In genomic region chr10:60170326-60171089, GRCm38 (mm10) we compare ENCODE assay signal across 23 mouse cellular contexts. TPM values are rescaled to one million over a fixed set of nuclear protein-coding genes. Genes with fewer than 3 reads are reported as not detected.
DNase-seq lines count a peak whose midpoint lies in the region; ATAC-seq lines count a peak whose summit lies in the region.
"Had no signal": no experiment of that assay in that cellular context is flagged by ENCODE, and none has a peak within 500 bp of the region (broad histone marks: within the 10 kb centered on the region; RNA-seq: fewer than 3 reads in every experiment).

No protein-coding gene starts in this region.

- 0 out of 2 replicates have a peak, but pooled peaks have one; percentile 40 for ATAC-seq in kidney, embryonic 15.5 days (replicated peaks; ENCODE audit: low FRiP score)
- ATAC-seq: forebrain, embryonic 15.5 days; lung, postnatal 0 days; Patski had no signal

- no peak overlapping the region for H3K4me2 ChIP-seq in kidney, embryonic 15.5 days
- H3K4me2 ChIP-seq: embryonic facial prominence, embryonic 12.5 days; forebrain, embryonic 15.5 days; heart, embryonic 15.5 days; liver, embryonic 13.5 days had no signal

- DNase-seq in kidney, adult 18-20 months = no peak
- DNase-seq in spleen, adult 18-20 months = peak; percentile 47 to 53
- no peak for DNase-seq in spleen, adult 12 weeks (ENCODE audit: low spot score)
- peak; percentile 84 for DNase-seq in adrenal gland, postnatal 14 days
- no peak for DNase-seq in thymus, adult 18-20 months
- no peak for DNase-seq in cerebellum, postnatal 36 days
- DNase-seq in frontal cortex, adult 2 months (ENCODE audit: extremely low spot score in 1 of 2, low spot score in 1 of 2) = no peak
- DNase-seq: cerebellum, adult 8-10 months; heart, adult 2 months; liver, embryonic 13.5 days; right cerebral cortex, postnatal 4 days; thymus, postnatal 25 days had no signal

- no peak overlapping the region for H3K27ac ChIP-seq in kidney, embryonic 15.5 days
- H3K27ac ChIP-seq: embryonic facial prominence, embryonic 12.5 days; forebrain, embryonic 15.5 days; heart, adult 2 months; heart, embryonic 15.5 days; hindbrain, embryonic 10.5 days; kidney, postnatal 0 days; layer of hippocampus, adult 2 months; liver, embryonic 13.5 days; stomach, postnatal 0 days had no signal

- H3K27me3 ChIP-seq in kidney, embryonic 15.5 days = no peaks in the 10 kb centered on the region
- H3K27me3 ChIP-seq: embryonic facial prominence, embryonic 12.5 days; forebrain, embryonic 15.5 days; heart, embryonic 15.5 days; liver, embryonic 13.5 days; Patski had no signal

- H3K36me3 ChIP-seq in kidney, embryonic 15.5 days = no peaks in the 10 kb centered on the region
- H3K36me3 ChIP-seq: embryonic facial prominence, embryonic 12.5 days; forebrain, embryonic 15.5 days; heart, embryonic 15.5 days; hindbrain, embryonic 10.5 days; liver, embryonic 13.5 days had no signal

- H3K4me1 ChIP-seq in kidney, embryonic 15.5 days = peaks cover 8% of the 10 kb centered on the region
- H3K4me1 ChIP-seq: embryonic facial prominence, embryonic 12.5 days; liver, embryonic 13.5 days had no signal

- H3K9me3 ChIP-seq in kidney, embryonic 15.5 days (replicated peaks) = no peaks in the 10 kb centered on the region; the same call in 1 of the 2 replicates
- H3K9me3 ChIP-seq: embryonic facial prominence, embryonic 12.5 days; forebrain, embryonic 15.5 days; heart, embryonic 15.5 days; liver, embryonic 13.5 days had no signal

- no peak overlapping the region for H3K4me3 ChIP-seq in kidney, embryonic 15.5 days (replicated peaks)
- H3K4me3 ChIP-seq: embryonic facial prominence, embryonic 12.5 days; forebrain, embryonic 15.5 days; heart, adult 2 months; heart, embryonic 15.5 days; hindbrain, embryonic 10.5 days; layer of hippocampus, adult 2 months; liver, embryonic 13.5 days; megakaryocyte, embryonic 14.5 days had no signal

- WGBS in kidney, embryonic 15.5 days = 62% methylated on average over 10 of the region's 10 CpGs

- H3K9ac ChIP-seq in kidney, embryonic 15.5 days = no peak overlapping the region
- H3K9ac ChIP-seq: embryonic facial prominence, embryonic 12.5 days; forebrain, embryonic 15.5 days; heart, embryonic 15.5 days; liver, embryonic 13.5 days had no signal

RNA-seq across cellular contexts. Expression of gene Chst3, which starts 48.6 kb away (rescaled TPM):
- 1.6 and 2.0 TPM in 2 replicates for polyA plus RNA-seq in kidney, embryonic 15.5 days (2015; fragmentation: Nextera tagmentation; extraction: Ambion mirVana)
- 2.0 and 5.4 TPM in 2 replicates for total RNA-seq in adrenal gland, postnatal 14 days (2021)
- polyA plus RNA-seq in frontal cortex, adult 2 months (2012; rRNA removed) = 1.8 TPM in 2 replicates

Comparison
In these comparisons a context has a peak if more than half of its experiments do, and no peak if none do; other contexts are left out.
1. DNase-seq: peak in spleen, adult 18-20 months (2 of 2) and adrenal gland, postnatal 14 days (single experiment); none in kidney, adult 18-20 months (single experiment), spleen, adult 12 weeks (single experiment), thymus, adult 18-20 months (0 of 2), cerebellum, postnatal 36 days (0 of 2) and frontal cortex, adult 2 months (0 of 2).